Comparison of ENCODE assay signal across 7 mouse cellular contexts in the genomic region with DNA sequence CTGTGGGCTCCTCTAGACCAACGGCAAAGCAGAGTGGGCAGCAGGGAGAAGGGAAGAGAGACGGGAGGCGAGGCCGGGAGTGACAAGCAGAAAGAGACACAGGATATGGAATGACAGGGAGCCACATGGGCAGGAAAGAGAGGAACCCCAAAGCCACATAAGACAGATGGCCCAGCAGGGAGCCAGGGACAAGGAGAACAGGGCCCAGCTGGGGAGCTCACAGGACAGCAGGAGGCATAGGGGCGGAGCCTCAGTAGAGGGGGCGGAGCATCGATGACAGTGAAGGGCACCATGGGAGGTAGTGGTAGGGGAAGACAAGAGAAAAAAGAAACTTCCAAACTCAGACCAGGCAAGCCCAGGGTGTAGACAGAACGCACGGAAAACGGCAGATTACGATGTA. TPM values are rescaled to one million over a fixed set of nuclear protein-coding genes. Genes with fewer than 3 reads are reported as not detected.
DNase-seq lines count a peak whose midpoint lies in the region; ATAC-seq and TF ChIP-seq lines count a peak whose summit lies in the region.

No protein-coding gene starts in this region.

- intact Hi-C loops in left cerebral cortex, postnatal 25 days (cut with DNase I): no loop called here

- H3K4me1 ChIP-seq in kidney, adult 2 months (ENCODE audit: control insufficient read depth, insufficient read depth, low read length): no peaks in the 10 kb centered on the region
- H3K4me1 ChIP-seq in forebrain, embryonic 16.5 days (replicated peaks; ENCODE audit: control insufficient read depth, insufficient read depth, low read length): peaks cover 23% of the 10 kb centered on the region
- peaks cover 0 to 12% of the 10 kb centered on the region in 2 experiments; a peak in 2 of 4 replicates for H3K4me1 ChIP-seq in liver, embryonic 14.5 days (replicated peaks; ENCODE audit: control insufficient read depth in 2 of 2, insufficient read depth in 2 of 2, low read length in 1 of 2)

- H3K4me3 ChIP-seq in kidney, adult 2 months (ENCODE audit: insufficient read depth, low read depth, low read length): no peak overlapping the region
- no peak overlapping the region for H3K4me3 ChIP-seq in forebrain, embryonic 16.5 days (replicated peaks; ENCODE audit: low read length)
- H3K4me3 ChIP-seq in liver, embryonic 14.5 days (ENCODE audit: insufficient read depth in 1 of 2, low read depth in 2 of 2, low read length in 2 of 2): no peak overlapping the region

- no peaks in the 10 kb centered on the region for H3K27me3 ChIP-seq in kidney, adult 2 months (replicated peaks; ENCODE audit: control insufficient read depth, insufficient read depth, low read length)
- H3K27me3 ChIP-seq in forebrain, embryonic 16.5 days (replicated peaks; ENCODE audit: control insufficient read depth, insufficient read depth, low read length): no peaks in the 10 kb centered on the region
- H3K27me3 ChIP-seq in liver, embryonic 14.5 days (ENCODE audit: control insufficient read depth, insufficient read depth, low read length): no peaks in the 10 kb centered on the region

- DNase-seq in kidney, postnatal 10 days: peak; percentile 55
- DNase-seq in kidney, adult 2 months: no peak
- peak; percentile 55 for DNase-seq in brain, embryonic 14.5 days (ENCODE audit: low read depth)
- DNase-seq in liver, embryonic 14.5 days (ENCODE audit: low read depth in 3 of 3, low spot score in 3 of 3): peak in 1 of 3 experiments; percentile 29
- DNase-seq in urinary bladder, adult 18-20 months (ENCODE audit: low spot score in 2 of 2): no peak
- DNase-seq in left cerebral cortex, postnatal 25 days (ENCODE audit: low spot score in 2 of 2): no peak

- no peak overlapping the region for H3K27ac ChIP-seq in kidney, adult 2 months (ENCODE audit: insufficient read depth, low read depth, low read length)
- H3K27ac ChIP-seq in forebrain, embryonic 16.5 days (ENCODE audit: low read length): peak overlapping the region; percentile 43; the same call in 1 of the 2 replicates
- no peak overlapping the region for H3K27ac ChIP-seq in liver, embryonic 14.5 days

- H3K36me3 ChIP-seq in kidney, adult 2 months (ENCODE audit: control insufficient read depth, insufficient read depth, low read length): no peaks in the 10 kb centered on the region
- no peaks in the 10 kb centered on the region for H3K36me3 ChIP-seq in forebrain, embryonic 16.5 days (ENCODE audit: control insufficient read depth, insufficient read depth)
- no peaks in the 10 kb centered on the region for H3K36me3 ChIP-seq in liver, embryonic 14.5 days (replicated peaks; ENCODE audit: control insufficient read depth, insufficient read depth, low read depth)

- TF ChIP-seq CTCF in kidney, adult 2 months (conservative IDR thresholded peaks at IDR 0.05; ENCODE audit: insufficient read depth, insufficient read length, low read depth, low read length): no peak
- TF ChIP-seq CTCF in brain, embryonic 14.5 days (IDR thresholded peaks at IDR 0.05; ENCODE audit: borderline replicate concordance, extremely low read depth, insufficient read depth, insufficient read length): no peak
- no peak for TF ChIP-seq CTCF in liver, embryonic 14.5 days (IDR thresholded peaks at IDR 0.05; ENCODE audit: low read depth)

- ATAC-seq in forebrain, embryonic 16.5 days: no peak
- ATAC-seq in liver, embryonic 14.5 days (ENCODE audit: insufficient read depth): no peak

- TF ChIP-seq POLR2A in kidney, adult 2 months (IDR thresholded peaks at IDR 0.05; ENCODE audit: low read depth, low read length): no peak
- no peak for TF ChIP-seq POLR2A in brain, embryonic 14.5 days (IDR thresholded peaks at IDR 0.05; ENCODE audit: borderline replicate concordance, extremely low read depth, insufficient read depth, insufficient read length, poor library complexity, severe bottlenecking)

- WGBS in kidney, adult 2 months: 61% methylated on average over 11 of the region's 11 CpGs
- WGBS in forebrain, embryonic 16.5 days: 40% methylated on average over 11 of the region's 11 CpGs
- WGBS in liver, embryonic 14.5 days (ENCODE audit: insufficient replicate concordance): 36% methylated on average over 11 of the region's 11 CpGs

- TF ChIP-seq EP300 in liver, embryonic 14.5 days (IDR thresholded peaks at IDR 0.05; ENCODE audit: low read depth): no peak

- no peaks in the 10 kb centered on the region for H3K9me3 ChIP-seq in forebrain, embryonic 16.5 days (ENCODE audit: control insufficient read depth, low read length)
- no peaks in the 10 kb centered on the region for H3K9me3 ChIP-seq in liver, embryonic 14.5 days (ENCODE audit: control insufficient read depth, low read length)

- no peak overlapping the region for H3K9ac ChIP-seq in forebrain, embryonic 16.5 days (replicated peaks; ENCODE audit: low read depth, low read length)
- H3K9ac ChIP-seq in liver, embryonic 14.5 days (replicated peaks): no peak overlapping the region

- no peak overlapping the region for H3K4me2 ChIP-seq in forebrain, embryonic 16.5 days (ENCODE audit: low read length)
- peak overlapping the region; percentile 14 for H3K4me2 ChIP-seq in liver, embryonic 14.5 days (ENCODE audit: low read depth)

RNA-seq across cellular contexts. Expression of a gene that starts 55.6 kb away (rescaled TPM):
- polyA plus RNA-seq in kidney, adult 2 months (2012; rRNA removed): 14.3 and 15.0 TPM in 2 replicates
- 6.0 and 8.6 TPM in 2 replicates for polyA plus RNA-seq in brain, embryonic 14.5 days (2012; rRNA removed)
- 4.6 and 5.0 TPM in 2 replicates for polyA plus RNA-seq in forebrain, embryonic 16.5 days (2015; fragmentation: Nextera tagmentation; extraction: Ambion mirVana)
- 1.1 and 1.2 TPM in 2 replicates for polyA plus RNA-seq in liver, embryonic 14.5 days (2012; rRNA removed)
- 0.63 and 0.68 TPM in 2 replicates for polyA plus RNA-seq in liver, embryonic 14.5 days (2014; fragmentation: Nextera tagmentation; extraction: Ambion mirVana)
- total RNA-seq in left cerebral cortex, postnatal 25 days (2021): 10 to 100 TPM; 39.0 to 44.7 TPM

Comparison
In these comparisons a context has a peak if more than half of its experiments do, and no peak if none do; other contexts are left out.
1. DNase-seq: peak in kidney, postnatal 10 days (single experiment) and brain, embryonic 14.5 days (single experiment); none in kidney, adult 2 months (single experiment), urinary bladder, adult 18-20 months (0 of 2) and left cerebral cortex, postnatal 25 days (0 of 2).